ENCODE assay signal across 25 mouse cellular contexts in the genomic region with DNA sequence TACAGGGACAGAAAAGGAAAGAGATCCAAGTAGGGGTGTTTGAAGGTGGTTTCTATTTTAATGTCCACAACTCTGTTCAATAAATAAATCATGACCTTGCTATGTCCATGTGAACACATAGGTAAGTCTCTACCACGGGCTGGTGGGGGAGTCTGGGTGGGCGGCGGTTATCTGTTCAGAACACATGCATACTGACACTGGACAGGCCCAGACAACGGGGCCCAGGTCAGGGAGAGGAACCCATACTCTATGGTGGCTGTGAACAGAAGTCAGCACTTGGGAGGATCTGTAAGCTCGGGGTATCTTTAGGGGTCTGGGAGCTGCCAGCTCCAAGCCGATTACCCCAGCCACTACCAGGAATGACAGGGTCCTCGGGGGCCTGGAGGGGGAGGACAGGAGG. TPM values are rescaled to one million over a fixed set of nuclear protein-coding genes. Genes with fewer than 3 reads are reported as not detected.
DNase-seq lines count a peak whose midpoint lies in the region; ATAC-seq and TF ChIP-seq lines count a peak whose summit lies in the region.
"Had no signal": no experiment of that assay in that cellular context is flagged by ENCODE, and none has a peak within 500 bp of the region (broad histone marks: within the 10 kb centered on the region; RNA-seq: fewer than 3 reads in every experiment).

No protein-coding gene starts in this region.

- no peak for TF ChIP-seq RAD21 in MEL (IDR thresholded peaks at IDR 0.05; ENCODE audit: low read depth, low read length)

- H3K27me3 ChIP-seq in hindbrain, embryonic 10.5 days (ENCODE audit: insufficient read depth, poor library complexity, severe bottlenecking), result peaks cover 19% of the 10 kb centered on the region
- peaks cover 15% of the 10 kb centered on the region for H3K27me3 ChIP-seq in hindbrain, embryonic 11.5 days (ENCODE audit: control insufficient read depth, insufficient read depth, low read length)
- H3K27me3 ChIP-seq in MEL (ENCODE audit: control insufficient read depth in 1 of 2, insufficient read depth in 2 of 2, low read length in 2 of 2), result no peaks in the 10 kb centered on the region
- H3K27me3 ChIP-seq in liver, embryonic 12.5 days (replicated peaks), result peaks cover 20% of the 10 kb centered on the region
- H3K27me3 ChIP-seq in forebrain, embryonic 15.5 days, result peaks cover 15% of the 10 kb centered on the region

- H3K9me3 ChIP-seq in hindbrain, embryonic 10.5 days, result no peaks in the 10 kb centered on the region
- no peaks in the 10 kb centered on the region for H3K9me3 ChIP-seq in hindbrain, embryonic 11.5 days (ENCODE audit: control insufficient read depth, low read length)
- H3K9me3 ChIP-seq in MEL (replicated peaks; ENCODE audit: insufficient read depth, low read length), result no peaks in the 10 kb centered on the region
- H3K9me3 ChIP-seq in liver, embryonic 12.5 days (replicated peaks), result no peaks in the 10 kb centered on the region
- no peaks in the 10 kb centered on the region for H3K9me3 ChIP-seq in forebrain, embryonic 15.5 days
- H3K9me3 ChIP-seq: embryonic facial prominence, embryonic 15.5 days; forebrain, embryonic 12.5 days; megakaryocyte, embryonic 14.5 days had no signal

- DNase-seq in hindbrain, embryonic 10.5 days (ENCODE audit: low spot score), result no peak
- DNase-seq in hindbrain, embryonic 11.5 days (ENCODE audit: low spot score), result no peak
- no peak for DNase-seq in MEL (ENCODE audit: low read depth, low spot score)
- peak; percentile 48 for DNase-seq in c-Kit-negative CD71-positive TER-119-positive erythroid progenitor cells, embryonic 14.5 days (ENCODE audit: low read depth, low spot score)
- no peak for DNase-seq in thymus, postnatal 25 days
- no peak for DNase-seq in lung, postnatal 4 days
- DNase-seq: cerebellum, adult 11 months; cerebellum, postnatal 36 days; lung, postnatal 10 days; right cerebral cortex, postnatal 14 days; spleen, adult 18-20 months had no signal

- H3K4me3 ChIP-seq in hindbrain, embryonic 10.5 days, result no peak overlapping the region
- no peak overlapping the region for H3K4me3 ChIP-seq in hindbrain, embryonic 11.5 days (ENCODE audit: low read depth, low read length)
- no peak overlapping the region for H3K4me3 ChIP-seq in MEL (ENCODE audit: control insufficient read depth in 1 of 2, insufficient read depth in 1 of 2, low read depth in 2 of 2, low read length in 2 of 2)
- H3K4me3 ChIP-seq in liver, embryonic 12.5 days, result peak overlapping the region; percentile 14; the same call in 1 of the 2 replicates
- H3K4me3 ChIP-seq in forebrain, embryonic 15.5 days, result no peak overlapping the region
- H3K4me3 ChIP-seq: embryonic facial prominence, embryonic 15.5 days; forebrain, embryonic 12.5 days; layer of hippocampus, adult 2 months; megakaryocyte, embryonic 14.5 days had no signal

- H3K9ac ChIP-seq in hindbrain, embryonic 11.5 days (ENCODE audit: low read depth, low read length), result no peak overlapping the region
- no peak overlapping the region for H3K9ac ChIP-seq in MEL (ENCODE audit: control insufficient read depth, low read depth, low read length, poor library complexity, severe bottlenecking)
- H3K9ac ChIP-seq in liver, embryonic 12.5 days, result peak overlapping the region; percentile 99
- no peak overlapping the region for H3K9ac ChIP-seq in forebrain, embryonic 15.5 days (replicated peaks)
- H3K9ac ChIP-seq: embryonic facial prominence, embryonic 15.5 days; forebrain, embryonic 12.5 days had no signal

- peaks cover 8% of the 10 kb centered on the region for H3K79me2 ChIP-seq in MEL (ENCODE audit: control insufficient read depth, insufficient read depth, low read length, poor library complexity)

- WGBS in hindbrain, embryonic 10.5 days, result 74% methylated on average over 7 of the region's 7 CpGs
- 84% methylated on average over 7 of the region's 7 CpGs for WGBS in hindbrain, embryonic 11.5 days
- WGBS in liver, embryonic 12.5 days (ENCODE audit: insufficient replicate concordance), result 41% methylated on average over 7 of the region's 7 CpGs
- 82% methylated on average over 7 of the region's 7 CpGs for WGBS in forebrain, embryonic 15.5 days

- no peak for TF ChIP-seq POLR2A in MEL (IDR thresholded peaks at IDR 0.05; ENCODE audit: control insufficient read depth in 1 of 2, insufficient read depth in 1 of 2, low read depth in 1 of 2, low read length in 2 of 2, poor library complexity in 1 of 2)

- ATAC-seq in hindbrain, embryonic 11.5 days (ENCODE audit: low FRiP score), result no peak
- ATAC-seq in liver, embryonic 12.5 days, result peak; percentile 51
- ATAC-seq in forebrain, embryonic 15.5 days (replicated peaks), result no peak
- ATAC-seq: midbrain, embryonic 16.5 days had no signal

- peak overlapping the region; percentile 59; the same call in 1 of the 2 replicates for H3K27ac ChIP-seq in hindbrain, embryonic 10.5 days
- H3K27ac ChIP-seq in hindbrain, embryonic 11.5 days (ENCODE audit: low read depth, low read length), result no peak overlapping the region
- H3K27ac ChIP-seq in MEL (ENCODE audit: control insufficient read depth, low read depth, low read length), result no peak overlapping the region
- H3K27ac ChIP-seq in liver, embryonic 12.5 days, result peak overlapping the region; percentile 99
- no peak overlapping the region for H3K27ac ChIP-seq in forebrain, embryonic 15.5 days (replicated peaks)
- H3K27ac ChIP-seq: embryonic facial prominence, embryonic 15.5 days; forebrain, embryonic 12.5 days; layer of hippocampus, adult 2 months had no signal

- H3K4me2 ChIP-seq in hindbrain, embryonic 11.5 days (replicated peaks; ENCODE audit: low read depth, low read length), result no peak overlapping the region
- peak overlapping the region; percentile 81 for H3K4me2 ChIP-seq in liver, embryonic 12.5 days
- H3K4me2 ChIP-seq in forebrain, embryonic 15.5 days (replicated peaks), result no peak overlapping the region
- H3K4me2 ChIP-seq: embryonic facial prominence, embryonic 15.5 days; forebrain, embryonic 12.5 days had no signal

- no peaks in the 10 kb centered on the region for H3K36me3 ChIP-seq in hindbrain, embryonic 10.5 days
- no peaks in the 10 kb centered on the region for H3K36me3 ChIP-seq in hindbrain, embryonic 11.5 days (ENCODE audit: control insufficient read depth, insufficient read depth, low read length)
- peaks cover 0 to 13% of the 10 kb centered on the region in 2 experiments; a peak in 2 of 4 replicates for H3K36me3 ChIP-seq in MEL (ENCODE audit: control insufficient read depth in 1 of 2, insufficient read depth in 2 of 2, low read length in 2 of 2)
- no peaks in the 10 kb centered on the region for H3K36me3 ChIP-seq in liver, embryonic 12.5 days
- H3K36me3 ChIP-seq in forebrain, embryonic 15.5 days, result no peaks in the 10 kb centered on the region
- H3K36me3 ChIP-seq: embryonic facial prominence, embryonic 15.5 days; forebrain, embryonic 12.5 days had no signal

- TF ChIP-seq EP300 in MEL (IDR thresholded peaks at IDR 0.05; ENCODE audit: low read depth in 1 of 2, low read length in 2 of 2), result no peak

- TF ChIP-seq CTCF in MEL (IDR thresholded peaks at IDR 0.05 in 2 of 3, conservative IDR thresholded peaks at IDR 0.05 in 1 of 3; ENCODE audit: control insufficient read depth in 1 of 3, insufficient read depth in 1 of 3, low read depth in 2 of 3, low read length in 3 of 3, poor library complexity in 1 of 3, severe bottlenecking in 1 of 3), result no peak

- H3K4me1 ChIP-seq in hindbrain, embryonic 10.5 days (replicated peaks), result peaks cover 55% of the 10 kb centered on the region
- H3K4me1 ChIP-seq in hindbrain, embryonic 11.5 days (replicated peaks; ENCODE audit: control insufficient read depth, insufficient read depth, low read length), result 0 out of 2 replicates have a peak, but pooled peaks cover 2% of the 10 kb centered on the region
- peaks cover 10 to 24% of the 10 kb centered on the region in 2 experiments for H3K4me1 ChIP-seq in MEL (ENCODE audit: control insufficient read depth in 1 of 2, insufficient read depth in 2 of 2, low read length in 2 of 2)
- H3K4me1 ChIP-seq in liver, embryonic 12.5 days, result peaks cover 69% of the 10 kb centered on the region
- peaks cover 10% of the 10 kb centered on the region for H3K4me1 ChIP-seq in forebrain, embryonic 15.5 days

RNA-seq across cellular contexts. Expression of a gene that starts 1.6 kb away (rescaled TPM):
- 0.21 and 0.55 TPM in 2 replicates for polyA plus RNA-seq in hindbrain, embryonic 10.5 days (2016; fragmentation: Nextera tagmentation; extraction: Ambion mirVana)
- 0.15 and 0.27 TPM in 2 replicates for polyA plus RNA-seq in hindbrain, embryonic 11.5 days (2014; fragmentation: Nextera tagmentation; extraction: Ambion mirVana)
- total RNA-seq in MEL (2012; rRNA removed), result 0.16 and 0.23 TPM in 2 replicates
- under 1 TPM in 1 of 2 experiments, not detected in 1; 0.19 TPM for polyA plus RNA-seq in MEL (2012; ENCODE audit: insufficient read depth in 1 of 2, insufficient read length in 2 of 2, low read depth in 1 of 2, low replicate concordance in 2 of 2, missing spikeins in 1 of 2)
- polyA plus RNA-seq in liver, embryonic 12.5 days (2016; fragmentation: Nextera tagmentation; extraction: Ambion mirVana), result 5.0 and 7.3 TPM in 2 replicates
- not detected in 2 replicates for polyA plus RNA-seq in forebrain, embryonic 15.5 days (2015; fragmentation: Nextera tagmentation; extraction: Ambion mirVana)
- total RNA-seq: adrenal gland, adult 8-10 months; gastrocnemius, postnatal 25 days; hematopoietic stem cell, adult 5-6 weeks; left cerebral cortex, postnatal 25 days; neutrophil, adult 5-6 weeks had no signal
- polyA plus RNA-seq: heart, embryonic 14.5 days had no signal

RNA-seq across cellular contexts. Expression of a gene that starts 1.6 kb away (rescaled TPM):
- polyA plus RNA-seq in hindbrain, embryonic 10.5 days (2016; fragmentation: Nextera tagmentation; extraction: Ambion mirVana), result 65.4 and 72.6 TPM in 2 replicates
- polyA plus RNA-seq in hindbrain, embryonic 11.5 days (2014; fragmentation: Nextera tagmentation; extraction: Ambion mirVana), result 45.4 and 47.4 TPM in 2 replicates
- 50.7 and 67.8 TPM in 2 replicates for total RNA-seq in MEL (2012; rRNA removed)
- polyA plus RNA-seq in MEL (2012; ENCODE audit: insufficient read depth in 1 of 2, insufficient read length in 2 of 2, low read depth in 1 of 2, low replicate concordance in 2 of 2, missing spikeins in 1 of 2), result 100 to 1,000 TPM; 193 to 825 TPM
- 161 and 171 TPM in 2 replicates for polyA plus RNA-seq in liver, embryonic 12.5 days (2016; fragmentation: Nextera tagmentation; extraction: Ambion mirVana)
- polyA plus RNA-seq in forebrain, embryonic 15.5 days (2015; fragmentation: Nextera tagmentation; extraction: Ambion mirVana), result 51.7 and 53.4 TPM in 2 replicates

RNA-seq across cellular contexts. Expression of a gene that starts 6.0 kb away (rescaled TPM):
- 0.25 and 0.34 TPM in 2 replicates for polyA plus RNA-seq in hindbrain, embryonic 10.5 days (2016; fragmentation: Nextera tagmentation; extraction: Ambion mirVana)
- polyA plus RNA-seq in hindbrain, embryonic 11.5 days (2014; fragmentation: Nextera tagmentation; extraction: Ambion mirVana), result 0.18 and 0.19 TPM in 2 replicates
- not detected in 2 replicates for total RNA-seq in MEL (2012; rRNA removed)
- polyA plus RNA-seq in MEL (2012; ENCODE audit: insufficient read depth in 1 of 2, insufficient read length in 2 of 2, low read depth in 1 of 2, low replicate concordance in 2 of 2, missing spikeins in 1 of 2), result not detected
- polyA plus RNA-seq in liver, embryonic 12.5 days (2016; fragmentation: Nextera tagmentation; extraction: Ambion mirVana), result 0.36 and 0.49 TPM in 2 replicates
- 0.09 TPM in 1 of 2 replicates, not detected in the other for polyA plus RNA-seq in forebrain, embryonic 15.5 days (2015; fragmentation: Nextera tagmentation; extraction: Ambion mirVana)
- total RNA-seq: adrenal gland, adult 8-10 months; gastrocnemius, postnatal 25 days; hematopoietic stem cell, adult 5-6 weeks; liver, adult 2 months; neutrophil, adult 5-6 weeks had no signal
- polyA plus RNA-seq: heart, embryonic 14.5 days; liver, adult 2 months had no signal

RNA-seq across cellular contexts. Expression of a gene that starts 26.8 kb away (rescaled TPM):
- 33.4 and 43.4 TPM in 2 replicates for polyA plus RNA-seq in hindbrain, embryonic 10.5 days (2016; fragmentation: Nextera tagmentation; extraction: Ambion mirVana)
- polyA plus RNA-seq in hindbrain, embryonic 11.5 days (2014; fragmentation: Nextera tagmentation; extraction: Ambion mirVana), result 19.1 and 19.5 TPM in 2 replicates
- total RNA-seq in MEL (2012; rRNA removed), result 3.7 and 4.8 TPM in 2 replicates
- polyA plus RNA-seq in MEL (2012; ENCODE audit: insufficient read depth in 1 of 2, insufficient read length in 2 of 2, low read depth in 1 of 2, low replicate concordance in 2 of 2, missing spikeins in 1 of 2), result 10 to 100 TPM in 1 of 2 experiments, not detected in 1; 23.2 TPM
- polyA plus RNA-seq in liver, embryonic 12.5 days (2016; fragmentation: Nextera tagmentation; extraction: Ambion mirVana), result 9.9 and 11.8 TPM in 2 replicates
- polyA plus RNA-seq in forebrain, embryonic 15.5 days (2015; fragmentation: Nextera tagmentation; extraction: Ambion mirVana), result 50.8 and 52.6 TPM in 2 replicates

RNA-seq across cellular contexts. Expression of a gene that starts 39.2 kb away (rescaled TPM):
- polyA plus RNA-seq in hindbrain, embryonic 10.5 days (2016; fragmentation: Nextera tagmentation; extraction: Ambion mirVana), result 32.4 and 35.0 TPM in 2 replicates
- 19.5 and 20.3 TPM in 2 replicates for polyA plus RNA-seq in hindbrain, embryonic 11.5 days (2014; fragmentation: Nextera tagmentation; extraction: Ambion mirVana)
- 5.6 and 6.2 TPM in 2 replicates for total RNA-seq in MEL (2012; rRNA removed)
- 10 to 100 TPM in 1 of 2 experiments, not detected in 1; 16.2 TPM for polyA plus RNA-seq in MEL (2012; ENCODE audit: insufficient read depth in 1 of 2, insufficient read length in 2 of 2, low read depth in 1 of 2, low replicate concordance in 2 of 2, missing spikeins in 1 of 2)
- polyA plus RNA-seq in liver, embryonic 12.5 days (2016; fragmentation: Nextera tagmentation; extraction: Ambion mirVana), result 20.4 and 21.3 TPM in 2 replicates
- 23.9 and 24.8 TPM in 2 replicates for polyA plus RNA-seq in forebrain, embryonic 15.5 days (2015; fragmentation: Nextera tagmentation; extraction: Ambion mirVana)

Comparison
In these comparisons a context has a peak if more than half of its experiments do, and no peak if none do; other contexts are left out.
1. H3K27ac ChIP-seq: peak in hindbrain, embryonic 10.5 days (single experiment) and liver, embryonic 12.5 days (single experiment); none in hindbrain, embryonic 11.5 days (single experiment), MEL (single experiment) and forebrain, embryonic 15.5 days (single experiment).